Mouse (Mus musculus) heart, postnatal 0 days (tissue): ENCODE data around the gene Ampd2. TPM values are rescaled to one million over a fixed set of nuclear protein-coding genes. Genes with fewer than 3 reads are reported as not detected.

Experiments used
- ATAC-seq: fragments of 200-750 bp; cut with Nextera tagmentation; 2 replicates; pipeline ENCODE4 v1.8.0; 2017; ENCODE audit warnings: low read depth, moderate number of reproducible peaks, moderate library complexity; ENCODE audit not compliant: insufficient read depth
- DNase-seq: peaks from one replicate; pipeline ENCODE4 v3.0.0-alpha.2; 2016; ENCODE audit warnings: low spot score
- H3K27ac ChIP-seq: fragments of 300-500 bp; sonication (generic); 2 replicates; pipeline ENCODE4 v1.5.1; 2014; ENCODE audit warnings: low read depth, mild to moderate bottlenecking
- H3K27me3 ChIP-seq: fragments of 300-500 bp; sonication (generic); 2 replicates; pipeline ENCODE4 v1.6.1; 2014; ENCODE audit warnings: low read length, mixed read lengths; ENCODE audit not compliant: control insufficient read depth, insufficient read depth
- H3K36me3 ChIP-seq: fragments of 300-500 bp; sonication (generic); replicated peaks from 2 replicates; pipeline ENCODE4 v1.6.1; 2014; ENCODE audit warnings: low read length, mixed read lengths; ENCODE audit not compliant: control insufficient read depth, insufficient read depth
- H3K4me1 ChIP-seq: fragments of 300-500 bp; sonication (generic); 2 replicates; pipeline ENCODE4 v1.6.1; 2014; ENCODE audit warnings: antibody characterized with exemption; ENCODE audit not compliant: control insufficient read depth, insufficient read depth
- H3K4me2 ChIP-seq: fragments of 300-500 bp; sonication (generic); 2 replicates; pipeline ENCODE4 v1.6.1; 2014; ENCODE audit warnings: low read depth, mild to moderate bottlenecking, low read length, moderate library complexity
- H3K4me3 ChIP-seq: fragments of 300-500 bp; sonication (generic); 2 replicates; pipeline ENCODE4 v1.5.1; 2014; ENCODE audit warnings: low read depth, low read length
- H3K9ac ChIP-seq: fragments of 300-500 bp; sonication (generic); replicated peaks from 2 replicates; pipeline ENCODE4 v1.6.1; 2014; ENCODE audit warnings: low read depth, low read length, mixed read lengths
- H3K9me3 ChIP-seq: fragments of 300-500 bp; sonication (generic); replicated peaks from 2 replicates; pipeline ENCODE4 v1.6.1; 2016; ENCODE audit warnings: low read length; ENCODE audit not compliant: control insufficient read depth
- CTCF ChIP-seq: IDR thresholded peaks from 2 replicates; pipeline ENCODE4 v1.5.1; 2016; ENCODE audit warnings: antibody characterized with exemption, control low read depth, low read depth
- EP300 ChIP-seq: IDR thresholded peaks from 2 replicates; pipeline ENCODE4 v1.6.1; 2016; ENCODE audit warnings: antibody characterized with exemption, low read depth
- WGBS: fragments of 180-500 bp; shearing (Covaris S2); extraction: QIAGEN DNeasy Blood & Tissue Kit; methylation state at CpG from one replicate; pipeline ENCODE4 v1.1.7; 2014; 5-methylcytosine and 5-hydroxymethylcytosine counted together
- polyA plus RNA-seq: library from polyadenylated mRNA; unstranded; fragments of >200 nt; fragmentation: Nextera tagmentation; extraction: Ambion mirVana; gene quantifications from 2 replicates; pipeline ENCODE4 v1.2.1, GENCODE M21; 2015
- total RNA-seq: library from RNA; depleted of rRNA; stranded (reverse); fragments of >200 nt; gene quantifications from 2 replicates; pipeline ENCODE4 v1.2.3, GENCODE M21; 2014; ENCODE audit warnings: low replicate concordance; rRNA removed

Ampd2 gene
- total and polyA plus RNA-seq, 2 experiments from 2014 or later = 12.7 to 77.9 TPM

DNA sequence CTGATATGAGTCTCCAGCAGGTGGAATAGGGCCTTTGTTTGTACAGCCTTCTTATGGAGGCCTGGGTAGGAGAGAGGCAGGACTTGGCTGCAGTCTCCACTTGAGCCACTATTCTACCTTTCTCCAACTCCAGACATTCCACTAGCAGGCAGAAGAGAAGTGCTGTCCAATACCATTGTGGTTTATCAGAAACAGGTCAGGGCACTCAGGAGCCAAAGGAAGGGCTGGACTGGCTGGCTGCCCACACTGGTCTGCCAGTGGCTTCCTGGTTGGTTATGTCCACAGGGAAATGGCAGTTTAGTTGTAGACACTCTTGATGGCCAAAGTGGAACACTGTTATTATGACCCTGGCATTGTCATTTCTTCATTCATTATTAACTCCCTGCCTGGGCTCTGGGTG is 54.3 kb downstream of the Ampd2 start:
- H3K4me2 ChIP-seq = no peak overlapping the region
- TF ChIP-seq CTCF (no peak), EP300 (no peak)

DNA sequence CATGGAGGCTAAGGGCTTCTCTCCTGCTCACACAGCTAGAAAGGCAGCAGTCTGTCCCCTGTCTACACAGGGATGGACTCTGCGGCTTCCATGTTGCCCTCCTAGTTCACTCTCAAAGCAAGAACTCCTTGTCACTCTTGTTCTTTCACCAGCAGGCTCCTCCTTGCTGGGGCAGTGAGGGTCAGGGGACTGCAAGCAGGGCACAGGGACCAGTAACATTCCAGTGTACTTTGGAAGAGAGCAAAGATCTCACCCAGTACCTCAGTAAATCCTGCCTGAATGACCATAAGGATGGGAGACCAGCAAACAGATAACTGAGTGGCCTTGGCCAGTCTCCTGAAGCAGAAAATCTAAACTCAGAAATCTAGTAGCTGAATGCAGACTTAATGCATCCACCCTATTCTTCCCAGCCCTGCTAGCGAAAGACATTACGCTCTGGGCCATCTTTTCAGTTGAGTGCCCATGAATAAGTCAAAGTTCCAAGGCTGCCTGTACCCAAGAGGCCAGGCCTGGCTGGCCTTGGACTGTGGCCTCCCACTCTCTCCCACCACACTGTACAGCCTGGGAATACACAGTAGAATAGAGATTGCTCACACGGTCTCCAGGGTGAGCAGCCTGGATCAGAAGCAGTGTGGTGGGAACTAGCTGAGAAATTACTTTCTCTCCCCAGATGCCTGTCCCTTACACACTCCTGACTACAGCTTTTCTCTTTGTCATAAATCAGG is 57.6 kb downstream of the Ampd2 start:
- H3K4me3 ChIP-seq = no peak overlapping the region
- no peaks in the 10 kb centered on the region for H3K36me3 ChIP-seq
- WGBS = 83% methylated on average over 4 of the region's 4 CpGs
- H3K27me3 ChIP-seq = no peaks in the 10 kb centered on the region
- TF ChIP-seq CTCF = no peak
- H3K27ac ChIP-seq = no peak overlapping the region
- no peaks in the 10 kb centered on the region for H3K4me1 ChIP-seq
- no peak overlapping the region for H3K4me2 ChIP-seq
- H3K9ac ChIP-seq = no peak overlapping the region
- ATAC-seq = no peak
- H3K9me3 ChIP-seq = no peaks in the 10 kb centered on the region
- DNase-seq = no peak

More for the DNA sequence above, 54.3 kb downstream of the Ampd2 start:
- H3K9me3 ChIP-seq = no peaks in the 10 kb centered on the region
- H3K27ac ChIP-seq = no peak overlapping the region
- H3K4me1 ChIP-seq = no peaks in the 10 kb centered on the region
- H3K36me3 ChIP-seq = no peaks in the 10 kb centered on the region
- H3K4me3 ChIP-seq = no peak overlapping the region
- H3K9ac ChIP-seq = no peak overlapping the region
- DNase-seq = no peak
- no peak for ATAC-seq
- no peaks in the 10 kb centered on the region for H3K27me3 ChIP-seq

DNA sequence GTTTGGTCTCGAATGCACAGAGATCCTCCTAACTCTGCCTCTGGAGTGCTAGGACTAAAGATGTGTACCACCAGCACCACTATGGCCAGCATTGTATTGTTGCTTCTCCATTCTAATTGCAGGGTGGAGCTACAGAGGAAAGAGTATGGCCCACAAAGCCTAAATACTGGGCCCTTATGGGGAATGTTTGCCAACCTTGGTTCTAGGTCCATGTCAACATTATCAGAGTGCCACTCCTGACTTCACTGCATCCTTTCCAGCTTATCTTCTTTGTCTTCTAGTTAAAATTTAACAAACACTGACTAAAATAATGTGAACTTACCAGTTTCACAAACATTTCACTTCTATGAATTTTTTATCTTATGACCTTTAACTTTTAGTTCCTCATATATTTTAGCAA is 59.9 kb downstream of the Ampd2 start:
- WGBS = 88% methylated on average over 1 of the region's 1 CpGs
- ATAC-seq (no peak), DNase-seq (no peak)
- Histone ChIP-seq H3K4me1 (no peaks in the 10 kb centered on the region), H3K36me3 (no peaks in the 10 kb centered on the region), H3K9me3 (no peaks in the 10 kb centered on the region), H3K9ac (no peak overlapping the region), H3K27me3 (no peaks in the 10 kb centered on the region), H3K4me3 (no peak overlapping the region), H3K27ac (no peak overlapping the region), H3K4me2 (no peak overlapping the region)
- TF ChIP-seq CTCF = no peak
- TF ChIP-seq EP300 = no peak

DNA sequence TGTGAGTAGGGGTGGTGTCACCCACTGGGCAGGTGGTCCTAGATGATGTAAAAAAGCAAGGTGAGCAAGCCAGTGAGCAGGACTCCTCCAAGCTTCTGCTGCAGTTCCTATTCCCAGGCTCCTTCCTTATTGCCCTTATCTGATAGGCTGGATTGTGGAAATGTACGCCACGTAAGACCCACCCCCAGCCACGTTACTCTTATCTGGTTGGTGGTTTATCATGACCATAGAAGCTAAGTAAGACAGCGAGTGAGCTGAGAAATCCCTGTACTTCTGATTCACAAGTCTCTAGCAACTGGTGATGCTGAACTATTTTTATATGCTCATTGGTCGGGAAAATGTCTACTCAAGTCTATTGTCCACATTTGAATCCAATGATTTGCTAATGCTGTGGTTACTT is 60.4 kb downstream of the Ampd2 start:
- no peak overlapping the region for H3K4me3 ChIP-seq
- 54% methylated on average over 5 of the region's 5 CpGs for WGBS
- no peaks in the 10 kb centered on the region for H3K27me3 ChIP-seq
- H3K4me2 ChIP-seq = no peak overlapping the region
- H3K9ac ChIP-seq = no peak overlapping the region
- no peak for TF ChIP-seq EP300
- ATAC-seq (no peak), DNase-seq (peak; percentile 44)
- no peaks in the 10 kb centered on the region for H3K9me3 ChIP-seq
- H3K36me3 ChIP-seq = no peaks in the 10 kb centered on the region
- H3K27ac ChIP-seq = no peak overlapping the region
- H3K4me1 ChIP-seq = no peaks in the 10 kb centered on the region

DNA sequence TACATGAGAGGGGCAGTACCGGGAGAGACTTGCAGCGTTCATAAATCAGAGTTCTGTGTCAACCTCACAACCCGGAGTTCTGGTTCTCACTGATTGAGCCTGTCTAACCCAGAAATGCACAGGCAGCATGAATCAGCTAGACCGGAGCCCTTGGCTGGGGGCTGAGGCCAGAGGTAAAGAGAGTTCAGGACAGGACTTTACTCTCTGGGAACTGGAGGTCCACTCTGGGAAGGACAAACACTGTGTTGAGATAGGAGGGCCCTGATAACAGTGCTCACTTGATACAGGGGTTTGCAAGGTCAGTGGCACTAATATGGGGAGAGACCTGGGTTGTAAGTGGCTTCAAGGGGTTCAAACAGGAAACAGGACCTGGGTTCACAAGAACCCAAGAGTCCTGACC is 61.1 kb downstream of the Ampd2 start:
- Histone ChIP-seq H3K4me1 (no peaks in the 10 kb centered on the region), H3K4me2 (no peak overlapping the region), H3K27ac (no peak overlapping the region), H3K9me3 (no peaks in the 10 kb centered on the region), H3K27me3 (no peaks in the 10 kb centered on the region), H3K36me3 (no peaks in the 10 kb centered on the region), H3K4me3 (no peak overlapping the region), H3K9ac (no peak overlapping the region)
- DNase-seq (no peak), ATAC-seq (no peak)
- 68% methylated on average over 4 of the region's 4 CpGs for WGBS
- TF ChIP-seq EP300 (no peak), CTCF (no peak)

Other genes with a start within 250 kb of the Ampd2 start
- not detected in 2 replicates for gene Eps8l3, start 209.4 kb downstream of the Ampd2 start, total RNA-seq
- gene Eps8l3, start 209.4 kb downstream of the Ampd2 start, polyA plus RNA-seq = not detected in 2 replicates
- gene Gstm5, start 190.8 kb downstream of the Ampd2 start, total RNA-seq = 81.9 and 98.4 TPM in 2 replicates
- gene Gstm5, start 190.8 kb downstream of the Ampd2 start, polyA plus RNA-seq = 132 and 138 TPM in 2 replicates
- 51.2 and 62.3 TPM in 2 replicates for gene Gstm7, start 154.8 kb downstream of the Ampd2 start, total RNA-seq
- gene Gstm7, start 154.8 kb downstream of the Ampd2 start, polyA plus RNA-seq = 33.3 and 35.0 TPM in 2 replicates
- gene Gstm6, start 142.9 kb downstream of the Ampd2 start, total RNA-seq = 17.9 and 20.3 TPM in 2 replicates
- gene Gstm6, start 142.9 kb downstream of the Ampd2 start, polyA plus RNA-seq = 11.5 and 12.9 TPM in 2 replicates
- not detected in 2 replicates for gene Gstm3, start 117.4 kb downstream of the Ampd2 start, total RNA-seq
- not detected in 2 replicates for gene Gstm3, start 117.4 kb downstream of the Ampd2 start, polyA plus RNA-seq
- 69.6 and 95.4 TPM in 2 replicates for gene Gstm2, start 100.2 kb downstream of the Ampd2 start, total RNA-seq
- gene Gstm2, start 100.2 kb downstream of the Ampd2 start, polyA plus RNA-seq = 94.2 and 97.9 TPM in 2 replicates
- 99.4 and 111 TPM in 2 replicates for gene Gstm1, start 68.7 kb downstream of the Ampd2 start, total RNA-seq
- 132 and 136 TPM in 2 replicates for gene Gstm1, start 68.7 kb downstream of the Ampd2 start, polyA plus RNA-seq
- 3.6 and 10.9 TPM in 2 replicates for gene Gstm4, start 41.8 kb downstream of the Ampd2 start, total RNA-seq
- 17.6 and 17.9 TPM in 2 replicates for gene Gstm4, start 41.8 kb downstream of the Ampd2 start, polyA plus RNA-seq
- gene Gnat2, start 6.1 kb upstream of the Ampd2 start, total RNA-seq = 0.19 TPM in 1 of 2 replicates, not detected in the other
- gene Gnat2, start 6.1 kb upstream of the Ampd2 start, polyA plus RNA-seq = 0.45 and 1.1 TPM in 2 replicates
- gene Gnai3, start 59.5 kb upstream of the Ampd2 start, total RNA-seq = 30.2 and 41.0 TPM in 2 replicates
- 35.8 and 37.4 TPM in 2 replicates for gene Gnai3, start 59.5 kb upstream of the Ampd2 start, polyA plus RNA-seq
- gene Gpr61, start 68.2 kb upstream of the Ampd2 start, total RNA-seq = 0.04 TPM in 1 of 2 replicates, not detected in the other
- 0.05 and 0.11 TPM in 2 replicates for gene Gpr61, start 68.2 kb upstream of the Ampd2 start, polyA plus RNA-seq
- gene Amigo1, start 99.7 kb upstream of the Ampd2 start, total RNA-seq = 5.0 and 11.9 TPM in 2 replicates
- gene Amigo1, start 99.7 kb upstream of the Ampd2 start, polyA plus RNA-seq = 3.5 and 3.8 TPM in 2 replicates
- 4.0 and 4.7 TPM in 2 replicates for gene Cyb561d1, start 114.6 kb upstream of the Ampd2 start, total RNA-seq
- 3.4 and 3.5 TPM in 2 replicates for gene Cyb561d1, start 114.6 kb upstream of the Ampd2 start, polyA plus RNA-seq
- gene Atxn7l2, start 124.3 kb upstream of the Ampd2 start, total RNA-seq = 3.1 and 6.0 TPM in 2 replicates
- gene Atxn7l2, start 124.3 kb upstream of the Ampd2 start, polyA plus RNA-seq = 4.1 and 4.3 TPM in 2 replicates
- 1.8 and 2.0 TPM in 2 replicates for gene Sypl2, start 140.0 kb upstream of the Ampd2 start, total RNA-seq
- gene Sypl2, start 140.0 kb upstream of the Ampd2 start, polyA plus RNA-seq = 0.56 and 0.65 TPM in 2 replicates
- 82.6 and 104 TPM in 2 replicates for gene Psma5, start 170.3 kb upstream of the Ampd2 start, total RNA-seq
- gene Psma5, start 170.3 kb upstream of the Ampd2 start, polyA plus RNA-seq = 177 and 180 TPM in 2 replicates
- 33.5 and 34.4 TPM in 2 replicates for gene Sort1, start 197.4 kb upstream of the Ampd2 start, total RNA-seq
- 6.7 and 7.4 TPM in 2 replicates for gene Sort1, start 197.4 kb upstream of the Ampd2 start, polyA plus RNA-seq